Mouse (Mus musculus) layer of hippocampus, adult 8-10 months (tissue): ENCODE results near the gene Tfap4. TPM values are rescaled to one million over a fixed set of nuclear protein-coding genes. Genes with fewer than 3 reads are reported as not detected.

Source experiments
- DNase-seq, 2 experiments: peaks; one replicate each; pipeline ENCODE4 v3.0.0; 2022; ENCODE audit warnings: low spot score in 2 of 2
- total RNA-seq, 4 experiments: library from RNA; stranded (reverse); gene quantifications; 2 replicates each; pipeline ENCODE4 v1.2.4; 2022

The Tfap4 gene
- 1 to 10 TPM; 5.8 to 7.4 (median 7.4) TPM for total RNA-seq

DNA sequence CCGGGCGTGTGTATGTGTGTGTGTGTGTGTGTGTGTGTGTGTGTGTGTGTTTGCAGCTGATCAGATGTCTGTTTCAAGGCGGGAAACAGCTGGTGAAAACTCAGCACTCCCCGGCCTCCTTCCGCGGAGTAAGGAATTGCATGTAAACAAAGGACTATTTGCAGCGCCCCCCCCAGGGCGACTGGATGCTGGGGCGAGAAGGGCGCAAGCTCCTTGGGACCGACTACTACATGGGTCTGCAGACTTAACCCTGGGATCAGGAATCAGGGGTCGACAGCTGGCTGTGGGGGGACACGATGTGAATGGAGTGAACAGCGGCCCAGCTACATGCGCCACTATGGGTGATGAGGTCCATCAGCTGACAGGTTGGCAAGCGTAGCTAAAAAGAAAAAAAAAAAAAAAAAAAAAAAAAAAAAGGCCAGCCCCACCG lies at the start of gene Tfap4:
Tfap4 (minus strand) TSS at position 140 of the 430 bp plus-strand sequence.
- peak; percentile 89 to 93 for DNase-seq

DNA sequence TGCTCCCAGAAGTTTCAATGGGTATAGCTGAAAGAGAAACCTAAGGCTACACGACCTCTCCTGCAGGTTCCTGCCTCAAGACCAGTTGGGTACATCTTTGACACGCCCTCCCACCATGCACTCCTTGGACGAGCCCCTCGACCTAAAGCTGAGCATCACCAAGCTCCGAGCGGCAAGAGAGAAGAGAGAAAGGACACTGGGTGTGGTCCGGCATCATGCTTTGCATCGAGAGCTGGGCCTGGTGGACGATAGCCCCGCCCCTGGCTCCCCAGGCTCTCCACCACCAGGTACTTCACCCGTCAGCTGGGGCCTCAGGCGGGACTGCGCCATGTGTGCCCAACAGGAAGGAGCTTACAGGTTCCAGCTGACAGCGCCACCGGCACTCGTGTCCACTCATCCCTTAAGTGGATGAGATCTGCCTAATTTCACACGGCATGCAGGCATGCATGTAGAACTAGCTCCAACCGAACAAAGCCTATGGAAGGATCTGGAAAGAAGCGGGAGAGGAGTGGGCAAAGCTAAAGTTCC lies 48.9 kb upstream of the Tfap4 start:
- DNase-seq: no peak

DNA sequence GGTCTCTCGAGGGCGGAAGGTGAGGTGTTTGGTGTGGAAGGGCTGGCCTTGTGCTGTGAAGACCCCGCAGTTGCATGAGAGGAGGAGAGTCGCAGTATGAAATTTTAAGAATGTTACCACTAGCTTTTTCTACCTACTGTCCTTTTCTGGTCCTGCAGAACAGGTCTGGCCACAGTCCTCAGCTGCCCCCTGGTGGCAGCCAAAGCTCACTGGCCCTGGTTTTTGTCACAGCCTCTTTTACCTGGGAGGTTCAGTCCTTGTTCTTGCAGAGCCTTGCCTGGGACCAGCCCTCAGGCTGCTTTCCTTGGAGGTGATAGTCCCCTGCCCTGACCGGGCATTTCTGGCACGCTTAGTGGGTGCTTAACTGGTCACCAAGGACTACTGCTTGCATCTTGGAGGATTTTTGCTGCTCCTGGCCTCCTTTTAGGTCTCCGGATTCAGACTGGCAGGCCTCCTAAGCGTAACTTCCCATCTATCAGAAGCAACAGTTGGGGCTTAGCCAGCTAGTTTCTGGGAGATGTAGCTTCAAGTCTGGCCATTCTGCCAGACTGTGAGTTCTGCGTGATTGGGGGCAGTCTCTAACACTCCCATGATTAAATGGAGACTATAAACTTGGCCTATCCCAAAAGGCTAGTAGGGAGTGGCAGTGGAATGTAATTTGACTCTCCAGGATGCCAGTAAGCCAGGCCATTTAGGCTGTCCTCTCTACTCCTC lies 48.3 kb upstream of the Tfap4 start:
- peak; percentile 61 to 82 for DNase-seq

DNA sequence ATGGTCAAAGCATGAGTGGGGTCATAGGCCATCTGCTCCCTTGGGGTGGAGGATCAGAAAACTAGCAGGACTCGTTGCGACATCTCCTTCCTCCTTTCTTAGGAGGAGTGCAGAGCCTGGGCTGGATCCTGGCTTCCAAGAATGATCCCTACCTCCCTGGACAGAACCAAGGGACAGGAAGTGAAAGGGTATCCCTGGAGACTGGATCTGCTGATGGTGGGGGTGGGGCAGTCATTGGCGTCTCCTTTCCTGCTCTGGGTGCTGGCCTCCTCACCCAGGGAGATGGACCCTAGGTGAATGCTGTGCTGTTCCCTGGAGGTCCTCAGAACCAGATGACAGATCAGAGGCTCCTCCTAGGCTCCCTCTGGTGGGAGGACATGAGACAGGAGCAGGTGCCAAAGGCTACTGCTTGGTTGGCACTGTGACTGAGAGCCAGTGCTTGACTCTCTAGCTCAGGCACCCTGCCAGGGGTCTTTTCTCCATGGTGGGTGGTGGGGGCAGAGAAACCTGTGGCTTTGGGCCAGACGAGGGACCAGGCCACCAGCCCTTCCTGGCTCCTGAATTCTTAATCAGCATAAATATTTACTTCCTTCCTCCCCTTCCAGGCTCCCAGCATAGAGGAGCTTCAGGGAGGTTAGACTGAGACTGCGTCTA lies 46.9 kb upstream of the Tfap4 start:
- DNase-seq: no peak

DNA sequence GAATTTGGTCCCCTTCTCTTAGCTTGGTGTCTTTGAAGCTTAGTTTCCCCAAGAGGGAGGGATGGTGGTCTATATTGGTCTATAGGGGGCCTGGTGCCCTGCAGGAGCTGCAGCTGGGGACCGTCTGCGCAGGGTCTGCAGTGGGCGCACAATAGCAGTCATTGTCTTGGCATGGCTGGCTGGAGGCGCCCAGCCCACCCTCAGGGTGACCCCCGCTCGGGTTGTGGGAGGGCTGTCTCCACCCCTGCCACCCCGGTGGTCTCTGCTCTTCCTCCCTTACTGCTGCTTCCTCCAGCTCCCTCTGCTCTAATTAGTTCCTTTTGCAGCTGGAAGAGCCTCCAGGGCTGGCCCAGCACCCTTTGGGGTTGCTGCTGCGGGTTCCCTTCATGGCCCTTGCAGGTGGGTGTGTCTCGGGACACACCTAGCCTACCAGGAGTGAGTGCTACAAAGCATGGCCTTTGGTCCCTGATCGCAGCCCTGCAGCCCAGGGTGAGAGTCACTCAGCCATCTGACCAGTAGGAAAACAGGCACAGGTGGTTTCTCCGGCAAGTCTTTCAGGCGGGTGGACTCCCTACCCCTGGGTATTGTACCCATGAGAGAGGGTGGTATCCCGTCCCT lies 46.0 kb upstream of the Tfap4 start:
- DNase-seq: no peak

DNA sequence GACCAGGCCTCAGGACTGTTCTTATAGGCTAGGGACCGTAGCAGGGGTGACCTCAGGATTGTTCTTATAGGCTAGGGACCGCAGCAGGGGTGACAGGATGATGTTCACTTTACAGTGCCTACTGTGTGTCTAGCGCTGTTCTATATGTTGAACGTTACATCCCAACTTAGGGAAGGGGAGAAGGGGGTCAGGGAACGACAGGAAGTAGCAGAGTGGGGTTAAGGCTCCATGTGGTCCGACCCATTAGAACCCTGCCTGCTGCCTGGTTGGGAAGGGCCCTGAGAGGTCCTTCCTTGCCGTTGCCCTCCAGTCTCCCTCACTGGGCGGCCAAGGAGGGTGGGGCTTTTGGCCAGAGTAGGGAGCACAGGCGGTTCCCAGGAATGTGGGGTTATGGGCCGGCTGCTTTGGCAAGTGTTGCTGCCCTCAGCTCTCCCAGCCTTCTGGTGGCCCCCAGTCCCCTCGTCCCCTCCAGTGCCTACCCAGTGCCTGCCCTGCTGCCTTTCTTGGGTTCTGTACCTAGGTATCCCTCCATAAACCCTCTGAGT lies 44.7 kb upstream of the Tfap4 start:
- no peak for DNase-seq

GRCm38 (mm10) chr16:4603453-4603837 lies 43.8 kb upstream of the Tfap4 start:
- no peak for DNase-seq

- no peak for DNase-seq
Measured at GRCm38 (mm10) chr16:4602766-4603452, 43.3 kb upstream of the Tfap4 start.

GRCm38 (mm10) chr16:4602189-4602588 lies 42.5 kb upstream of the Tfap4 start:
- DNase-seq: no peak

GRCm38 (mm10) chr16:4600701-4601310 lies 41.2 kb upstream of the Tfap4 start:
- DNase-seq: no peak

DNA sequence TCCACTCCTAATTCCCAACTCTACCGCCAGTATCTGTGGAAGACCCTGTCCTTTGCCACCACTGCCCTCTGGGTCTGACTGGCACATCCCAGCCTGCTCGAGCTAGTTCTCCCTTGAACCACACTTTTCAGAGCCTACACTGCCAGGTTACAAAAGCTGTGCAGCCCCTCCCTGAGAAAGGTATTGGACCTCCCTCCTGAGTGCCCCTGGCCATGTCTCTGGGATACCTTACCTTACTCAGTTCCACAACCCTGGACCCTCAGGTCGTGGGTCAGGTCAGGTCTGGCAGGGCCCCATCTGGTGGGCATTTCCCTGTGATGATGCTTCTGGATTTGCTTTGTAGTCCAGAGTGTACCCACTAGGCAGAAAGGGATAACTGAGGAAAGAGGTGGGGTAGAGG lies 40.0 kb upstream of the Tfap4 start:
- no peak for DNase-seq

DNA sequence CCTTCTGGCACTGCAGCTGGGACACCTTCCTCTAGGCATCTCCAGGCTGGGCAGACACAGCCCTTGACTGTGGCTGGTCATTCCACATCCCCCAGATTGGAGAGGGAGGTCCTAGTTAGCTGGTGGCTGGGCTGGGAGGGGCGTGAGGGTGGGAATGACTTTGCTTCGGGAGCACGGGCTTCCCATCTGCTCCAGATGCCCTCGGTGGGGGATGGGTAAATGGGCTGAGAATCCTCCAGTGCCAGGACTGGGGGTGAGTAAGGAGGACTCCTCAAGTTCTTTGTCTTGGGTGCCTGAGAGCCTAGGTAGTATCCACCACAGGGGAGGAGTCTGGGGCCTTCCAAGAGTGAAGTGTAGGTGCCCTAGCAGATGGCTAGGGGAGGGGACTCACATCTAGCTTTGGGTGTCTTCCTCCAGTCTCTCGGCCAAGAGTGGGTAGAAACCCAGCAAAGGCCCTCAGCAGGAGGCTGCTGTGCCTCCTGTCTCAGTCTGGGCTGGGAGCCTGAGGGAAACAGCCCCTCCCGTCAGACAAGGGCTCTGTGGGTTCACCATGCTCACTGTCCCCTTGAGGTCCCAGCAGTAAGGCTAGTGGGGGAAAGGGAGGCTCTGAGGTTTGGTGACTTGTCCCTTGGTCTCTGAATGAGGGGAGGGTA lies 39.4 kb upstream of the Tfap4 start:
- no peak for DNase-seq

GRCm38 (mm10) chr16:4598041-4598440 lies 38.4 kb upstream of the Tfap4 start:
- no peak for DNase-seq

GRCm38 (mm10) chr16:4597296-4597695 lies 37.6 kb upstream of the Tfap4 start:
- no peak for DNase-seq

DNA sequence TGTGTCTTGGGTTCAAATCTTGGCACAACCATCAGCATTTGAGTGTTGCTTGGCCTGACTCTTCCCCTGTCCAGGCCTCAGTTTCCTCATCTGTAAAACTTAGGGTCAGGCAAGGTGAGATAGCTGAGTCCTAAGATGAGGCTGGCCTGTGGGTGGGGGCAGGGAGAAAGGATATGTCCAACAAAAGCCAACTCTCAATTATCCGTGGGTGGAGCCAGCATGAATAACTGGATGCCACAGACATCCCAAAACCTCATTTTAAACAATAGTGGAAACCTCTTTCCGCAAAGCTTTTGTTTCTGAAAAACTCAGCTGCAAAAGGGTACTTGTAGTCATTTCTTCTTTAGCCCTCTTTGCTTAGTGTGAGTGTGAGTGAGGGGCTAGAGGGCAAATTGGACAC lies 37.2 kb upstream of the Tfap4 start:
- no peak for DNase-seq

DNA sequence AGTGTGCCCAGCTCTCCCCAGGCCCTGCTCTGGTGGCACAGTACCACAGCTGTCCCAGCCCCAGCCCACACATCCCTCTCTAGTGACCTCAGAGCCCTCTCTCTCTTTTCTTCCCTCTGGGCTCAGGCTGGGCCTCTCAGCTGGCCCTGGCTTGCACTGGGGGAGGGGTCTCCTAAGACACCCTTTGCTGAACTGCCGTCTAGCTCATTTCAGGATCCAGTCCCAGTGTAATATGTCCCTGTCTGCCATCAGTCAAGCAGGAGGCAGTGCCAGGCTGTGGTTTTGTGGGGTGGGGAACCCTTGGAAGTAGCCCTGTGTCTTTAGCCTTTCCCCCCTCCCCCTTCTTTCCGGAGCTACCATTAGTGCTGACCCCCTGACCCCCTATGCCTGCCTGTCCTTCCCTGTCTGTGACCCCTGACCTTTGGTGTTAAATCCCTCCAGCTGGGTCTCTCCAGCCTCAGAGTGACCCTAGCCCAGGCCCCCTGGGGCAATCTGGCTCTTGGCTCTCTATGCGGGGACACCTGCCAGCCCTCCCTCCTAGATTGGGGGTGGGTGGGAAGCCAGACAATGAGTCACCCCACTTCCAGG lies 36.6 kb upstream of the Tfap4 start:
- DNase-seq: no peak

DNA sequence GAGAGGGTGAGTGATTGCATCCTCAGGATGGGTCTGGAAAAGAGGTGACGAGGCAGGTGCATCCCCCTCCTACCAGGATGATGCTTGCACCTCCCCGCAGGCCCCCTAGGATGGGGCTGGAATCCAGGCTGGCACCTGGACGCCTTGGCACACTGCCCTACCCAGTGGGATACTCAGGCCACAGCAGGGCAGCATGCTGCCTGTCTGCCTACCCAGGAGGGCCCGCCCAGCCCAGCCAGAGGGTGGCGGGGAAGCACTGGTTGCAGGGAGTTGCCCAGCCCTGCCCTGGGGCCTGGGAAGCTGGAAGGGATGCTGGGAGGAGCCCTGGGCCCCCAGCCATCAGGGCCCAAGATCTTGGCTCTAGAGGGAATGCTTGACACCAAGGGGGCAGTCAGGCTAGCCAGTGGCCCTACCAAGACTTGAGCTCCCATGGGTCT lies 35.9 kb upstream of the Tfap4 start:
- DNase-seq: no peak

DNA sequence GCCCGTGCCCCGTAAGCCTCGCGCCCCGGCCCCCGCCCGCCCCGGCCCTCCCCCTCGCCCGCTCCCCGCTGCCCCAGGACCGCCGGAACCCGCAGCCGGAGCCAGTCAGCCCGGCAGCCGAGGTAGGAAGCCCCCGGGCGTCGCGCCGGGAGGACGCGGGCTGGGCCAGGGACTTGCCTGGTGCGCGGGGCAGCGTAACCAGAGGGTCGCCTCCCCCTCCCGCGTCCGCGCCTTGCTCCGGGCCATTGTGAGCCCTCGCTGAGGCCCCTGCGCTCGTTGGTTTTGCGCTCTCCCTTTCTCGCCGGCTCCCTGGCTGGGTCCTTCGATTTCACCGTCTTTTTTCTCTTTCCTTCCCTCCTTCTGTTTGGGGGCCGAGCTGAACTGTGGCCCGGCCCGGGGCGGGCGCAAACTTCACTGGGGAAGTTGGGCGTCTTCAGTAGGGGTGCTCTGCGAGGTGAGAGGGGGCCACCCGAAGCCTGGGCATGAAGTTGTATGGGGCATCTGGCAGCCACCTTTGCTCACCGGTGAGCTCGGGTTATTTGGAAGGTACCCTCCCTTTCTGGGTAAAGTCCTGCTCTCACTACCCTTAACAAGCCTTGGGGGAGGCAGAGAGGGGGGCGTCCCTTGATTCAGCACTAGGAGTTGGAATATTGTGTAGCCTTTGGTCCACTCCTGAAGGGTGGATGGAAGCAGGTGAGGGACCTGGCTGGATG lies 35.3 kb upstream of the Tfap4 start:
- no peak for DNase-seq

DNA sequence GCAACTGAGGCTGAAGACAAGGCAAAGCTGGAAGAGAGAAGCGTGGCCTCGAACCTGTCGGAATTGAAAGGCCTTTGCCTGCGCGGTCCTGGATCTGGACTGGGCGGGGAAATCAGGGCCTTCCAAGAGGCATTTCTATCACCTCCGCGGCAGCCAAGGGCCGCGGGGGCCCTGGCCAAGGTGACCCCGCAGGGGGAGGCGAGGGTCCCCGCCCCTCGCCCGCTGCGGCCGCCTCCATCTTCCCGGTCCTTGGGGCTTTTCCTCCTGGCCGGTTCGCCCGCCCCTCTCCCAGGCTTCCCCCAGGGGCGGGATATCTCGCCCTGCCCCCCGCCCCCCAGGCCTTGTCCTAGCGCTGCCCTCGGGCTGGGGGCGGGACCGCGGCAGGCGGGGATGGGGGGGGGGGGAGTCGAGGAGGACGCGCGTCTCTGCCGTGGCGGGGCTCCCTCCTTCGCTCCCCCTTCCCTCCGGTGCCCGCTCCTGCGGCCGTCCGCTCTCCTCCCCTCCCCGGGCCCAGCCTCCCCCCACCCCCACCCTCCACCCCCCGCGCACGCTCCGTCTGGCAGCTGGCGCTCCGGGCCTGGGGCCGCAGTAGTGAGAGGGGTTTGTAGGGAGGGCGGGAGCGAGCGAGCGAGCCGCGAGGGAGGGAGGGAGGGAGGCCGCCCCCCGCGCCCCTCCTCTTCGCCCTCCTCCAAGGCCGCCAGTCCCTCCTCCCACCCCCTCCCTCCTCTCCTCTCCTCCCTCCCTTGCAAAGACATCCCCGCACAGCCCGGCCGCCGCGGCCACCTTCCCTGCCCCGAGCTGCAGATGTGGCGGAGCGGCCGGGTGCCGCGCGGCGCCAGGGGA lies 34.5 kb upstream of the Tfap4 start, which contains the start of gene Glis2:
Glis2 (plus strand) TSS at position 743 of the 843 bp plus-strand sequence.
- no peak for DNase-seq
